Mouse (Mus musculus) lung, postnatal 0 days (tissue): Measurements from ENCODE around the gene Mcu. TPM values are rescaled to one million over a fixed set of nuclear protein-coding genes. Genes with fewer than 3 reads are reported as not detected.

Experiments
- ATAC-seq: fragments of 200-750 bp; cut with Nextera tagmentation; 2 replicates; pipeline ENCODE4 v1.8.0; 2017; ENCODE audit warnings: moderate library complexity
- DNase-seq: peaks from one replicate; pipeline ENCODE4 v3.0.0-alpha.2; 2016; ENCODE audit warnings: low spot score
- H3K27ac ChIP-seq: fragments of 300-500 bp; sonication (generic); 2 replicates; pipeline ENCODE4 v1.5.1; 2014; ENCODE audit warnings: antibody characterized with exemption, mild to moderate bottlenecking, low read length, mixed read lengths
- H3K27me3 ChIP-seq: fragments of 300-500 bp; sonication (generic); replicated peaks from 2 replicates; pipeline ENCODE4 v1.6.1; 2014; ENCODE audit warnings: low read length, mixed read lengths; ENCODE audit not compliant: insufficient read depth
- H3K36me3 ChIP-seq: fragments of 300-500 bp; sonication (generic); 2 replicates; pipeline ENCODE4 v1.6.1; 2014; ENCODE audit warnings: low read length, mixed read lengths; ENCODE audit not compliant: insufficient read depth
- H3K4me1 ChIP-seq: fragments of 300-500 bp; sonication (generic); 2 replicates; pipeline ENCODE4 v1.6.1; 2014; ENCODE audit warnings: antibody characterized with exemption, low read depth, low read length, mixed read lengths; ENCODE audit not compliant: insufficient read depth
- H3K4me2 ChIP-seq: fragments of 300-500 bp; sonication (generic); replicated peaks from 2 replicates; pipeline ENCODE4 v1.6.1; 2014; ENCODE audit warnings: low read depth, mild to moderate bottlenecking, low read length, moderate library complexity, mixed read lengths
- H3K4me3 ChIP-seq: fragments of 300-500 bp; sonication (generic); 2 replicates; pipeline ENCODE4 v1.5.1; 2014; ENCODE audit warnings: low read depth, low read length
- H3K9ac ChIP-seq: fragments of 300-500 bp; sonication (generic); replicated peaks from 2 replicates; pipeline ENCODE4 v1.6.1; 2014; ENCODE audit warnings: low read depth, mild to moderate bottlenecking
- H3K9me3 ChIP-seq: fragments of 300-500 bp; sonication (generic); 2 replicates; pipeline ENCODE4 v1.6.1; 2016; ENCODE audit warnings: low read length, mixed read lengths
- CTCF ChIP-seq: IDR thresholded peaks from 2 replicates; pipeline ENCODE4 v1.5.1; 2016; ENCODE audit warnings: antibody characterized with exemption, mild to moderate bottlenecking
- EP300 ChIP-seq: IDR thresholded peaks from 2 replicates; pipeline ENCODE4 v1.6.1; 2016; ENCODE audit warnings: antibody characterized with exemption, mild to moderate bottlenecking, control low read depth
- WGBS: fragments of 180-500 bp; shearing (Covaris S2); extraction: QIAGEN DNeasy Blood & Tissue Kit; methylation state at CpG from one replicate; pipeline ENCODE4 v1.1.7; 2014; 5-methylcytosine and 5-hydroxymethylcytosine counted together
- polyA plus RNA-seq: library from polyadenylated mRNA; unstranded; fragments of >200 nt; fragmentation: Nextera tagmentation; extraction: Ambion mirVana; gene quantifications from 2 replicates; pipeline ENCODE4 v1.2.1, GENCODE M21; 2015

Gene Mcu
- polyA plus RNA-seq, 1 experiment from 2014 or later = 34.5 TPM

DNA sequence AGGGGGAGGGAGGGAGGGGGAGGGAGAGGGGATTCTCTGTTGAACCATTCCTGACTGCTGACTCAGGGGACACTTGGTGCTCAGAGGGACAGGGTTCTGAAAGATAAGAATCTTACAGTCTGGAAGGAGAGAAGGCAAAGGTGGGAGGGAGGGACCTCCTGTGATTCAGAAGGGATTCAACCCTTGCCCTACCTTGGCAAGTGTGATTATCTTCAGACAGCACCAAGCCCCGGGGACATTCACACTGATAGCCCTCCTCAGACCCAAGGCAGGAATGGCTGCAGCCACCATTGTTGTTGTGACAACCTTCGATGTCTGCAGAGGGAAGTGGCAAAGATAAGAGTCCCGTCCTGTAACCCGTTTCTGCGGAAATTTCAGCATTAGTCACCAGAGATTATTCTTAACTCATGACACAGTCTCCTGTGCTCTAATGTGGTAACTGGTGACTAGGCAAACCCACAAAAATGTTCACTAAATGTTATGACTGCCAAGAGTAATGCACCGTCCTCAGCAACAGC lies 185.7 kb downstream of the Mcu start:
- Histone ChIP-seq H3K4me2 (no peak overlapping the region), H3K9ac (no peak overlapping the region), H3K9me3 (no peaks in the 10 kb centered on the region), H3K27ac (no peak overlapping the region), H3K4me1 (no peaks in the 10 kb centered on the region; the same call in 1 of the 2 replicates), H3K36me3 (no peaks in the 10 kb centered on the region), H3K4me3 (no peak overlapping the region), H3K27me3 (no peaks in the 10 kb centered on the region)
- DNase-seq = peak; percentile 30
- TF ChIP-seq EP300 = no peak
- no peak for TF ChIP-seq CTCF
- ATAC-seq = peak; percentile 28; the same call in 1 of the 2 replicates
- 27% methylated on average over 6 of the region's 6 CpGs for WGBS

DNA sequence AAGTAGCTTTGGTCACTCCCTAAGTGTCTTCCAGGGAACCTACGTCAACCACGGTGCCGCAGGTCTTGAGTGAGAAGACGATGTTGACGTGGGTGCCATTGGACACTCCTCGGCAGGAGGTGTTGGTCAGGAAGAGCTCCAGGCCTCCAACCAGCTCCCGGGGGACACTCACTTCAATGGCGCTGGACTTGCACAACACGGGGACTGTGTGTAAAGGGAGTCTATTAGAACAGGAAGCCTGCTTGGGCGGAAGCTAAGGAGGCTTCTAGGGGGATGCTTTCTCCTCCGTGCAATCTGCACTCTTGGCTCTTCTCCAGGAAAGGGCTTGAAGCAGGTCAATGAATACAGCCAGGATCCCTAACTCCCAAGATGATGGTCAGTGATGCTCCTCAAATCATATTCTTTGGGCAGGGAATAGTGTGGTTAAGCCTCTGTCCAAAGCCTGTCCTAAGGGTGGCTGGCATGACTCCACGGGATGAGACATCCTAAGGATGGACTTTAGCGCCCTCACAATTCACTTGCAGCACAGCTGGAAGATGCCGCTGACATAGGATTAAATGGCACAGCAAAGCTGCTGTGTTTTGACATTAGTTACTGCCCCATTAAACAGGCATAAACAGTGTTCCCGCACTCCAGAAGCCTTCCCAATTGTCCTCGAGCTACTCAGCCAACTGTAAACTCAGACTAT lies 186.9 kb downstream of the Mcu start:
- no peak overlapping the region for H3K9ac ChIP-seq
- H3K9me3 ChIP-seq = no peaks in the 10 kb centered on the region
- WGBS = 70% methylated on average over 16 of the region's 16 CpGs
- ATAC-seq = no peak
- H3K4me1 ChIP-seq = peaks cover 7% of the 10 kb centered on the region; the same call in 1 of the 2 replicates
- H3K36me3 ChIP-seq = no peaks in the 10 kb centered on the region
- H3K4me2 ChIP-seq = no peak overlapping the region
- TF ChIP-seq CTCF (no peak), EP300 (no peak)
- DNase-seq = no peak
- no peaks in the 10 kb centered on the region for H3K27me3 ChIP-seq
- H3K27ac ChIP-seq = no peak overlapping the region
- no peak overlapping the region for H3K4me3 ChIP-seq

DNA sequence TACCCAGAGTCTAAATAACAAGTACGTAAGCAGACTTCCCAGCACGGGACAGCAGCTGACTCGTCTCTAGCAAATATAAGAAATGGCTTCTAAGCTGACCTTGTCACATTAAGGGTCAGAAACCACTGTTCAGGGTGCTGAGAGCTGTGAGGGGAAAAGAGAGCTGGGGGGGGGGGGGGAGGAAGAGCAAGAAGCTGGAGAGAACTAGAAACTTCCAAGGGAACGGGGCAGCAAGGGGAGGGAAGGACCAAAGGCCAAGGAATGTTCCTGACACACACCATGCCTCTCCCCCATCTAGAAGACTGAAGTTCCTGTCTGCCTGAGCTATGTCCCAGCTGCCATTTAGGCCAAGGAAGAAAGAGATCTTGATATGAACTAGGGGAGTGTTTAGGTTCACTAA lies 190.1 kb downstream of the Mcu start:
- Histone ChIP-seq H3K9ac (no peak overlapping the region), H3K4me1 (peaks cover 16% of the 10 kb centered on the region; the same call in 1 of the 2 replicates), H3K4me3 (no peak overlapping the region), H3K27ac (no peak overlapping the region), H3K9me3 (no peaks in the 10 kb centered on the region), H3K4me2 (no peak overlapping the region), H3K27me3 (no peaks in the 10 kb centered on the region), H3K36me3 (no peaks in the 10 kb centered on the region)
- 48% methylated on average over 4 of the region's 4 CpGs for WGBS
- ATAC-seq (peak; percentile 21; the same call in 1 of the 2 replicates), DNase-seq (no peak)
- no peak for TF ChIP-seq CTCF
- no peak for TF ChIP-seq EP300

DNA sequence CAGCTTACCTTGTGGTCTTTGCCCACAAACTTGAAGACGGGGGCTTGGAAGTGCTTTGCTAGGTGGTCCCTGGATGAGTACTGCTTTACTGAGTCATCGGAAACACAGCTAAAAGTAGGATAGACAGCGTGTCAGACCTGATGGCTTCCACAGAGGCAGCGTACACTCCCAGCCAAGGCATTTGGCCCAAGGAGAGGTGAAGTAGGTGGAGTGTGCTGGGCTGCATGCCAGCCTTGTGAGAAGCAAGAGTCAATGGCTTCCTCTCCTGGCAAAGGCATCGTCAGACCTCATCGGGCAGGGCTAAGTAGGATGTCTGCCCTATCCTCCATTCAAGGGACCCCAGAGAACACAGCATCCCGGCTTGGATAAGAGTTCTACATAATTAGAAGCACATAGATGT lies 191.1 kb downstream of the Mcu start:
- ATAC-seq = peak; percentile 94
- TF ChIP-seq EP300 = peak; percentile 10; the same call in 1 of the 2 replicates
- no peak for TF ChIP-seq CTCF
- peak; percentile 93 for DNase-seq
- Histone ChIP-seq H3K9ac (no peak overlapping the region), H3K9me3 (no peaks in the 10 kb centered on the region), H3K4me2 (no peak overlapping the region), H3K36me3 (no peaks in the 10 kb centered on the region), H3K4me1 (peaks cover 16% of the 10 kb centered on the region; the same call in 1 of the 2 replicates), H3K27ac (peak overlapping the region; percentile 74), H3K27me3 (no peaks in the 10 kb centered on the region), H3K4me3 (no peak overlapping the region)
- WGBS = 41% methylated on average over 7 of the region's 7 CpGs

DNA sequence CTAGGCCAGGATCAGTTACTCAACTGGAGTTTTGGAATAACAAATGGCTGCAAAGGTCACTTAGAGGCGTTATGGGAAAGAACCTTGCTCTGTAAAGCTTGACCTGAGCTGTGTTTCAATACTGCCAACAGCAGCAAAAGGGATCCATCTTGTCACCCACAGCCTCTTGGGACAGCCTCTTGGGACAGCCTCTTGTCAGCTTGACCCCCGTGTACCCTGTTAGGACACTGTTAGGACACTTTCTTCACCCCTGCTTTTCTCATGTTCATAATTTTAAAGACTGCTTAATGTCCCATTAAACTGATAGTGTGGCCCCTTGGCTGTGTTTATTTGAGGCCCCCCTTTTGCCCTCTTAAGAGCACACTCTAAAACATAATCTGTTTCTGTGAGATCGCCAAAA lies 192.0 kb downstream of the Mcu start:
- peak overlapping the region; percentile 74 for H3K27ac ChIP-seq
- H3K4me2 ChIP-seq = no peak overlapping the region
- ATAC-seq (peak; percentile 27; the same call in 1 of the 2 replicates), DNase-seq (peak; percentile 44)
- peaks cover 16% of the 10 kb centered on the region; the same call in 1 of the 2 replicates for H3K4me1 ChIP-seq
- H3K4me3 ChIP-seq = no peak overlapping the region
- H3K9me3 ChIP-seq = no peaks in the 10 kb centered on the region
- no peak for TF ChIP-seq CTCF
- TF ChIP-seq EP300 = no peak
- H3K27me3 ChIP-seq = no peaks in the 10 kb centered on the region
- H3K36me3 ChIP-seq = no peaks in the 10 kb centered on the region
- no peak overlapping the region for H3K9ac ChIP-seq
- WGBS = 37% methylated on average over 3 of the region's 3 CpGs

DNA sequence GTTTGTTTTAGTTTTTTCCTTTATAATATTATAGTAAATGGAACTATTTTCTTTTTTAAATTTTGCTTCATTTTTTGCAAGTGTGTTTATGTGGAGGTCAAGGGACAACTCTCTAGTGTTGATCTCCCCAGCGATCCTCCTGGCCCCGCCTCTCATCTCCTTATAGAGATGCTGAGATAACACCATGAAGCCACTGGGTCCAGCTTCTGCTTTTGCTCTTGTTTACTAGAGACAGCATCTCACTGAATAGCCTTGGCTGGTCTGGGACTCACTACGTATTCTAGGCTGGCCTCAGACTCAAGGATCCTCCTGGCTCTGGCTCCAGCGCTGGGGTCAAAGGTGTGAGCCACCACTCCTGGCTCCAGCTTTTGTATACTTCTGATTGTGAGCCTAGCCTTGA lies 197.0 kb downstream of the Mcu start:
- ATAC-seq = no peak

More for the DNA sequence above, 197.0 kb downstream of the Mcu start:
- DNase-seq = no peak
- Histone ChIP-seq H3K4me3 (no peak overlapping the region), H3K27me3 (no peaks in the 10 kb centered on the region), H3K9ac (no peak overlapping the region), H3K36me3 (no peaks in the 10 kb centered on the region), H3K9me3 (no peaks in the 10 kb centered on the region), H3K4me2 (no peak overlapping the region), H3K27ac (no peak overlapping the region), H3K4me1 (0 out of 2 replicates have a peak, but pooled peaks cover 8% of the 10 kb centered on the region)
- 78% methylated on average over 4 of the region's 4 CpGs for WGBS
- no peak for TF ChIP-seq CTCF
